25 mouse cellular contexts compared by ENCODE assay signal in the genomic region with DNA sequence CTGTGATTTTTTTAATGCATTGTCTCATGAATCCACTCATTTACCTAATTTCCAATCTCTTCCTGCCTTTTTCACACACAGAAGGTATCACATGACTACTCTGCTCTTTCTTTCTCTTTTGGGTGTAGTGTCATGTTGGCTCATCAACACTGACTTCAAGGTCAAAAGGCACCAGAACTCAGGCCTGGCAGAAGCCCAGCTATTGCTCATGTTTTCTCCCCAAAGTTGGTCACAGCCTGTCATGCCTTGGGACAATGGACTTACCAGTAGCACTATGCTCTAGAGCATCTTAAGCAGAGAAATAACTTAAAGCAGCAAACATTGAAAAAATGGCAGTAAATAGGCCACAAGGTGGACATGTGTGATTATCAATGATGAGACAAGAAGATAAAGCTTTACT. TPM values are rescaled to one million over a fixed set of nuclear protein-coding genes. Genes with fewer than 3 reads are reported as not detected.
"Had no signal": no experiment of that assay in that cellular context is flagged by ENCODE, and none has a peak within 500 bp of the region (broad histone marks: within the 10 kb centered on the region; RNA-seq: fewer than 3 reads in every experiment).

No protein-coding gene starts in this region.

- H3K9ac ChIP-seq: limb, embryonic 13.5 days; liver, embryonic 14.5 days; liver, postnatal 0 days; lung, embryonic 14.5 days; midbrain, embryonic 12.5 days; midbrain, embryonic 15.5 days; neural tube, embryonic 12.5 days; neural tube, embryonic 15.5 days had no signal

- ATAC-seq: liver, postnatal 0 days; lung, postnatal 0 days; midbrain, embryonic 15.5 days had no signal

- H3K36me3 ChIP-seq: limb, embryonic 10.5 days; limb, embryonic 13.5 days; midbrain, embryonic 12.5 days; midbrain, embryonic 15.5 days; neural tube, embryonic 12.5 days; neural tube, embryonic 15.5 days had no signal

- H3K9me3 ChIP-seq: limb, embryonic 10.5 days; limb, embryonic 13.5 days; midbrain, embryonic 12.5 days; midbrain, embryonic 15.5 days; neural tube, embryonic 12.5 days; neural tube, embryonic 15.5 days had no signal

- H3K4me1 ChIP-seq: limb, embryonic 10.5 days; limb, embryonic 13.5 days; midbrain, embryonic 12.5 days; midbrain, embryonic 15.5 days; neural tube, embryonic 12.5 days; neural tube, embryonic 15.5 days had no signal

- DNase-seq: kidney, adult 9 months; kidney, postnatal 25 days; layer of hippocampus, adult 9-11 months; liver; liver, postnatal 0 days; lung, embryonic 14.5 days; thymus, adult 2 months; thymus, postnatal 14 days; thymus, postnatal 4 days had no signal

- H3K4me2 ChIP-seq: limb, embryonic 13.5 days; lung, embryonic 14.5 days; midbrain, embryonic 12.5 days; midbrain, embryonic 15.5 days; neural tube, embryonic 12.5 days; neural tube, embryonic 15.5 days had no signal

- H3K27me3 ChIP-seq: limb, embryonic 13.5 days; midbrain, embryonic 12.5 days; midbrain, embryonic 15.5 days; neural tube, embryonic 12.5 days; neural tube, embryonic 15.5 days had no signal

- H3K4me3 ChIP-seq: layer of hippocampus, adult 2 months; limb, embryonic 10.5 days; limb, embryonic 13.5 days; midbrain, embryonic 12.5 days; midbrain, embryonic 15.5 days; neural tube, embryonic 12.5 days; neural tube, embryonic 15.5 days had no signal

- H3K27ac ChIP-seq: kidney, postnatal 0 days; layer of hippocampus, adult 2 months; limb, embryonic 10.5 days; limb, embryonic 13.5 days; liver, embryonic 14.5 days; macrophage; midbrain, embryonic 12.5 days; midbrain, embryonic 15.5 days; neural tube, embryonic 12.5 days; neural tube, embryonic 15.5 days; stomach, postnatal 0 days had no signal

RNA-seq across cellular contexts. Expression of a gene that starts 13.5 kb away (rescaled TPM):
- total RNA-seq: left cerebral cortex, postnatal 25 days had no signal
- polyA plus RNA-seq: macrophage; neural tube, embryonic 12.5 days had no signal

RNA-seq across cellular contexts. Expression of a gene that starts 18.3 kb away (rescaled TPM):
- total RNA-seq: layer of hippocampus, adult 2 months; layer of hippocampus, postnatal 25 days; left cerebral cortex, adult 18-20 months; left cerebral cortex, postnatal 25 days; megakaryocyte, adult 5-6 weeks had no signal
- polyA plus RNA-seq: limb, embryonic 10.5 days; limb, embryonic 13.5 days; macrophage; midbrain, embryonic 12.5 days; midbrain, embryonic 15.5 days; neural tube, embryonic 12.5 days; neural tube, embryonic 15.5 days had no signal
